Mouse (Mus musculus) embryonic fibroblast, embryonic 13.5 days (primary cell): Measurements from ENCODE around the gene Car4. TPM values are rescaled to one million over a fixed set of nuclear protein-coding genes. Genes with fewer than 3 reads are reported as not detected.

Experiments used
- H3K27ac ChIP-seq: 2 replicates; pipeline ENCODE4 v1.5.1; 2012; ENCODE audit warnings: low read length, control low read depth, inconsistent platforms; ENCODE audit not compliant: insufficient read depth
- H3K4me1 ChIP-seq: 2 replicates; pipeline ENCODE4 v1.6.1; 2011; ENCODE audit warnings: low read length; ENCODE audit not compliant: control insufficient read depth, insufficient read depth
- H3K4me3 ChIP-seq: 2 replicates; pipeline ENCODE4 v1.5.1; 2011; ENCODE audit warnings: mild to moderate bottlenecking, control low read depth, low read length; ENCODE audit not compliant: insufficient read depth
- CTCF ChIP-seq: IDR thresholded peaks from 2 replicates; pipeline ENCODE4 v1.5.1; 2011; ENCODE audit warnings: mild to moderate bottlenecking, control low read depth, low read length, moderate library complexity, borderline replicate concordance; ENCODE audit not compliant: insufficient read depth
- POLR2A ChIP-seq: IDR thresholded peaks from 2 replicates; pipeline ENCODE4 v1.6.1; 2011; ENCODE audit warnings: low read depth, mild to moderate bottlenecking, control low read depth, low read length, moderate library complexity
- polyA plus RNA-seq: library from polyadenylated mRNA; stranded (reverse); fragments of >200 nt; gene quantifications from 2 replicates; pipeline ENCODE4 v1.2.4, GENCODE M21; 2011; ENCODE audit warnings: low read depth; ENCODE audit not compliant: missing spikeins, insufficient read length

The Car4 gene
- not detected in 2 replicates for polyA plus RNA-seq

- H3K4me3 ChIP-seq = no peak within 1 kb of the TSS
- H3K4me1 ChIP-seq = no peaks in the 10 kb centered on the region
- H3K27ac ChIP-seq = no peak within 1 kb of the TSS
- TF ChIP-seq CTCF = no peak
- TF ChIP-seq POLR2A = no peak
Measured at GRCm38 (mm10) chr11:84957591-84958270, at the start of gene Car4. Car4 (plus strand) TSS chr11:84957786.

- Histone ChIP-seq H3K4me3 (no peak overlapping the region), H3K27ac (no peak overlapping the region), H3K4me1 (no peaks in the 10 kb centered on the region; the same call in 1 of the 2 replicates)
- no peak for TF ChIP-seq POLR2A
- TF ChIP-seq CTCF = no peak
Measured at GRCm38 (mm10) chr11:84908480-84908879, 49.1 kb upstream of the Car4 start.

- TF ChIP-seq POLR2A = no peak
- no peak for TF ChIP-seq CTCF
- H3K4me3 ChIP-seq = no peak overlapping the region
- H3K27ac ChIP-seq = no peak overlapping the region
- H3K4me1 ChIP-seq = no peaks in the 10 kb centered on the region; the same call in 1 of the 2 replicates
Measured at GRCm38 (mm10) chr11:84910411-84910810, 47.2 kb upstream of the Car4 start.

GRCm38 (mm10) chr11:84914673-84915072, 42.9 kb upstream of the Car4 start:
- no peak overlapping the region for H3K4me3 ChIP-seq
- peaks cover 5% of the 10 kb centered on the region for H3K4me1 ChIP-seq
- no peak overlapping the region for H3K27ac ChIP-seq
- no peak for TF ChIP-seq POLR2A
- no peak for TF ChIP-seq CTCF

GRCm38 (mm10) chr11:84916053-84916702, 41.4 kb upstream of the Car4 start, which contains the start of gene Znhit3:
Znhit3 (minus strand) TSS chr11:84916366.
- Histone ChIP-seq H3K4me3 (peak within 1 kb of the TSS; percentile 97), H3K27ac (peak within 1 kb of the TSS; percentile 75)
- TF ChIP-seq POLR2A (peak; percentile 55), CTCF (no peak)

GRCm38 (mm10) chr11:84916703-84917300, 40.8 kb upstream of the Car4 start:
- peak overlapping the region; percentile 9; the same call in 1 of the 2 replicates for H3K4me3 ChIP-seq
- peak overlapping the region; percentile 75 for H3K27ac ChIP-seq
- H3K4me1 ChIP-seq = peaks cover 5% of the 10 kb centered on the region
- TF ChIP-seq CTCF (no peak), POLR2A (0 out of 2 replicates have a peak, but pooled peaks have one; percentile 27)

More at GRCm38 (mm10) chr11:84916053-84916702, 41.4 kb upstream of the Car4 start, which contains the start of gene Znhit3:
- H3K4me1 ChIP-seq = peaks cover 5% of the 10 kb centered on the region

- H3K4me1 ChIP-seq = peaks cover 5% of the 10 kb centered on the region; the same call in 1 of the 2 replicates
- TF ChIP-seq CTCF (peak; percentile 90), POLR2A (no peak)
- H3K27ac ChIP-seq = no peak overlapping the region
- no peak overlapping the region for H3K4me3 ChIP-seq
Measured at GRCm38 (mm10) chr11:84918425-84918824, 39.2 kb upstream of the Car4 start.

GRCm38 (mm10) chr11:84919276-84919675, 38.3 kb upstream of the Car4 start:
- Histone ChIP-seq H3K4me1 (peaks cover 5% of the 10 kb centered on the region; the same call in 1 of the 2 replicates), H3K27ac (no peak overlapping the region), H3K4me3 (no peak overlapping the region)
- no peak for TF ChIP-seq POLR2A
- TF ChIP-seq CTCF = no peak

- no peak overlapping the region for H3K27ac ChIP-seq
- H3K4me3 ChIP-seq = no peak overlapping the region
- H3K4me1 ChIP-seq = peaks cover 5% of the 10 kb centered on the region; the same call in 1 of the 2 replicates
- TF ChIP-seq POLR2A = no peak
- TF ChIP-seq CTCF = no peak
Measured at GRCm38 (mm10) chr11:84919951-84920350, 37.6 kb upstream of the Car4 start.

- Histone ChIP-seq H3K27ac (no peak overlapping the region), H3K4me1 (peaks cover 5% of the 10 kb centered on the region; the same call in 1 of the 2 replicates), H3K4me3 (no peak overlapping the region)
- TF ChIP-seq CTCF (no peak), POLR2A (no peak)
Measured at GRCm38 (mm10) chr11:84920981-84921380, 36.6 kb upstream of the Car4 start.

GRCm38 (mm10) chr11:84932261-84932660, 25.3 kb upstream of the Car4 start:
- no peak overlapping the region for H3K4me3 ChIP-seq
- H3K4me1 ChIP-seq = no peaks in the 10 kb centered on the region
- no peak overlapping the region for H3K27ac ChIP-seq
- TF ChIP-seq CTCF (no peak), POLR2A (no peak)
